ENCODE assay signal across 7 mouse cellular contexts in the genomic region with DNA sequence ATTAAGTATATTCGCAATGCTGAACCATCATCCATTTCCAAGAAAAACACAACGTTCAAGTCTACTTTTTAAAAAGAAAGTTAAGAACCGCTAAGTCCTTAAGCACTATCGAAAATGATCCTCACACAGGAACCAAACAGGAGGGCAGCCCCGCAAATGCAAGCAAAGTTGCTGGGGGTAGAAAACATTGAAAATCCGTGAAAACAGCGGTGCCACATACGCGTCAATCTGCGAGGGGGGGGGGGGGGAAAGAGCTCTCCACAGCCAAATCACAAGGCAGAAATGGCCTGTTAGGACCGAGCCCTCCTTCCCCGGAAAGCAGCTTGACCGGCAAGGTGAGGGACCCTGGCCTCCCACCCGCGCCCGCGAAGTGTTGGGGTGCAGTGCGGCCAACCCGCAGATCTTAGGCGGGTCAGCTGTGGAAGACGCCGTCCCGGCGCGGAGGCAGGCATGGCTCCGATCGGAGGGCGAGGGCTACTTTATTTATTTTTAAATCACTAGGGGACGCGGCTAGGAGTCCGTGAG. TPM values are rescaled to one million over a fixed set of nuclear protein-coding genes. Genes with fewer than 3 reads are reported as not detected.
A peak's percentile ranks its signal among the peaks of the same experiment; 100 is the strongest.
DNase-seq lines count a peak whose midpoint lies in the region; ATAC-seq lines count a peak whose summit lies in the region.

No protein-coding gene starts in this region.

- H3K4me2 ChIP-seq in forebrain, embryonic 13.5 days = peak overlapping the region; percentile 86
- H3K4me2 ChIP-seq in liver, embryonic 13.5 days = peak overlapping the region; percentile 92

- H3K9ac ChIP-seq in forebrain, embryonic 13.5 days = peak overlapping the region; percentile 85
- peak overlapping the region; percentile 94 for H3K9ac ChIP-seq in liver, embryonic 13.5 days

- H3K27me3 ChIP-seq in forebrain, embryonic 13.5 days = no peaks in the 10 kb centered on the region
- no peaks in the 10 kb centered on the region for H3K27me3 ChIP-seq in liver, embryonic 13.5 days

- H3K9me3 ChIP-seq in forebrain, embryonic 13.5 days (replicated peaks) = no peaks in the 10 kb centered on the region
- H3K9me3 ChIP-seq in liver, embryonic 13.5 days (replicated peaks) = no peaks in the 10 kb centered on the region

- intact Hi-C loops in left cerebral cortex, postnatal 36 days (cut with DNase I) = loop anchor here (2.0 kb wide), 1 partner anchor 22 kb away; no protein-coding TSS in a partner anchor

- H3K36me3 ChIP-seq in forebrain, embryonic 13.5 days (ENCODE audit: poor library complexity, severe bottlenecking) = peaks cover 8% of the 10 kb centered on the region
- peaks cover 25% of the 10 kb centered on the region for H3K36me3 ChIP-seq in liver, embryonic 13.5 days

- peaks cover 19% of the 10 kb centered on the region; the same call in 1 of the 2 replicates for H3K4me1 ChIP-seq in forebrain, embryonic 13.5 days
- H3K4me1 ChIP-seq in liver, embryonic 13.5 days (replicated peaks) = peaks cover 35% of the 10 kb centered on the region

- peak overlapping the region; percentile 89 for H3K4me3 ChIP-seq in forebrain, embryonic 13.5 days
- peak overlapping the region; percentile 85 for H3K4me3 ChIP-seq in liver, embryonic 13.5 days (replicated peaks)

- 1% methylated on average over 31 of the region's 31 CpGs for WGBS in forebrain, embryonic 13.5 days
- 2% methylated on average over 31 of the region's 31 CpGs for WGBS in liver, embryonic 13.5 days (ENCODE audit: insufficient replicate concordance)

- peak overlapping the region; percentile 84 for H3K27ac ChIP-seq in forebrain, embryonic 13.5 days
- H3K27ac ChIP-seq in liver, embryonic 13.5 days = peak overlapping the region; percentile 94

- peak; percentile 64 for DNase-seq in thymus, postnatal 14 days
- DNase-seq in thymus, postnatal 36 days = no peak
- DNase-seq in liver, embryonic 13.5 days = no peak
- no peak for DNase-seq in embryo, embryonic 11 days
- no peak for DNase-seq in left cerebral cortex, postnatal 36 days (ENCODE audit: low spot score in 2 of 2)
- no peak for DNase-seq in thymus, postnatal 0 days (ENCODE audit: low spot score)

- no peak for ATAC-seq in forebrain, embryonic 13.5 days
- no peak for ATAC-seq in liver, embryonic 13.5 days (ENCODE audit: low read depth)

RNA-seq across cellular contexts. Expression of a gene that starts 0.9 kb away (rescaled TPM):
- 482 and 552 TPM in 2 replicates for polyA plus RNA-seq in forebrain, embryonic 13.5 days (2015; fragmentation: Nextera tagmentation; extraction: Ambion mirVana)
- polyA plus RNA-seq in liver, embryonic 13.5 days (2015; fragmentation: Nextera tagmentation; extraction: Ambion mirVana) = 404 and 474 TPM in 2 replicates
- total RNA-seq in left cerebral cortex, postnatal 36 days (2021) = 1 to 10 TPM; 4.3 to 6.7 TPM
- 841 and 1,050 TPM in 2 replicates for polyA plus RNA-seq in thymus, postnatal 0 days (2015; fragmentation: Nextera tagmentation; extraction: Ambion mirVana)

RNA-seq across cellular contexts. Expression of a gene that starts 23.2 kb away (rescaled TPM):
- 96.4 and 106 TPM in 2 replicates for polyA plus RNA-seq in forebrain, embryonic 13.5 days (2015; fragmentation: Nextera tagmentation; extraction: Ambion mirVana)
- 14.5 and 14.7 TPM in 2 replicates for polyA plus RNA-seq in liver, embryonic 13.5 days (2015; fragmentation: Nextera tagmentation; extraction: Ambion mirVana)
- 10 to 100 TPM in 1 of 2 experiments, 1 to 10 TPM in 1; 8.9 to 12.0 TPM for total RNA-seq in left cerebral cortex, postnatal 36 days (2021)
- polyA plus RNA-seq in thymus, postnatal 0 days (2015; fragmentation: Nextera tagmentation; extraction: Ambion mirVana) = 32.2 and 38.0 TPM in 2 replicates

RNA-seq across cellular contexts. Expression of a gene that starts 55.1 kb away (rescaled TPM):
- 0.89 and 0.92 TPM in 2 replicates for polyA plus RNA-seq in forebrain, embryonic 13.5 days (2015; fragmentation: Nextera tagmentation; extraction: Ambion mirVana)
- 0.15 TPM in 1 of 2 replicates, not detected in the other for polyA plus RNA-seq in liver, embryonic 13.5 days (2015; fragmentation: Nextera tagmentation; extraction: Ambion mirVana)
- 10 to 100 TPM; 44.0 to 48.8 TPM for total RNA-seq in left cerebral cortex, postnatal 36 days (2021)
- polyA plus RNA-seq in thymus, postnatal 0 days (2015; fragmentation: Nextera tagmentation; extraction: Ambion mirVana) = 0.19 TPM in 1 of 2 replicates, not detected in the other
